In genomic region chr11:52526306-52526705, GRCm38 (mm10) we compare ENCODE assay signal across 9 mouse cellular contexts.
"Had no signal": no experiment of that assay in that cellular context is flagged by ENCODE, and none has a peak within 500 bp of the region (broad histone marks: within the 10 kb centered on the region; RNA-seq: fewer than 3 reads in every experiment).

No protein-coding gene starts in this region.

- DNase-seq: right cerebral cortex, adult 18-20 months; right cerebral cortex, postnatal 14 days; right cerebral cortex, postnatal 25 days; right cerebral cortex, postnatal 4 days; spleen, adult 18-20 months; thymus, adult 18-20 months; thymus, adult 2 months; thymus, postnatal 14 days; thymus, postnatal 36 days had no signal
